Mouse (Mus musculus): ENCODE measurements around the gene Cdh4.

DNA sequence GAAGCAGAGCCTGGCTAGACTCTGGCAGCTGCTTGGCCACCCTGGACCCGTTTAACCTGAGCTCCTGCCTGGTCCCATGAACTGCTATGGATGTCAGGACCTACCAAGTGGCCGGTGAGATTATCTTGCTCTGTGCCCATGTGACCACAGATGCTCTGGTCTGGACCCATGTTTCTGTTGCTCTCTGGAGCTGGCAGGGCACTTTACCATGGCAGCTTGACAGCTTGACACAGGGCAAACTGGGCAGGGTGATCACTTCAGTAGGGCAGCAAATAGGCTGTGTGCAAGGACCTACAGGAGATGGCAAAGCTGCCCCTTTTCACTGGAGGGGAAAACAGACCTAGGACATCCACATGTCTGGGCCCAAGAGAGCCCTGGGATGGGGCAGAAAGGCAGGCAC lies 454.7 kb downstream of the Cdh4 start:
- TF ChIP-seq EP300 (IDR thresholded peaks at IDR 0.05; ENCODE audit: low read depth) (no peak), CTCF (IDR thresholded peaks at IDR 0.05; ENCODE audit: low read depth) (no peak)
